Mouse (Mus musculus): ENCODE measurements around the gene Esrrg. TPM values are rescaled to one million over a fixed set of nuclear protein-coding genes. Genes with fewer than 3 reads are reported as not detected.

Esrrg gene
- total and polyA plus RNA-seq, 3 experiments = 0.01 TPM; not detected in 2

GRCm38 (mm10) chr1:187649871-187650270 lies 41.3 kb downstream of the Esrrg start:
- H3K79me2 ChIP-seq (ENCODE audit: control insufficient read depth, insufficient read depth, low read length, poor library complexity) = no peaks in the 10 kb centered on the region
- no peaks in the 10 kb centered on the region for H3K27me3 ChIP-seq (ENCODE audit: control insufficient read depth in 1 of 2, insufficient read depth in 2 of 2, low read length in 2 of 2)
- no peak for TF ChIP-seq ETS1 (IDR thresholded peaks at IDR 0.05; ENCODE audit: low read depth, low read length)
- TF ChIP-seq JUND (IDR thresholded peaks at IDR 0.05; ENCODE audit: low read depth, low read length) = no peak
- TF ChIP-seq MAX (IDR thresholded peaks at IDR 0.05; ENCODE audit: low read length) = no peak

GRCm38 (mm10) chr1:187650786-187651687 lies 42.4 kb downstream of the Esrrg start:
- no peaks in the 10 kb centered on the region for H3K9me3 ChIP-seq (replicated peaks; ENCODE audit: insufficient read depth, low read length)

More at GRCm38 (mm10) chr1:187649871-187650270, 41.3 kb downstream of the Esrrg start:
- Histone ChIP-seq H3K27ac (ENCODE audit: control insufficient read depth, low read depth, low read length) (no peak overlapping the region), H3K36me3 (ENCODE audit: control insufficient read depth in 1 of 2, insufficient read depth in 2 of 2, low read length in 2 of 2) (no peaks in the 10 kb centered on the region), H3K4me1 (ENCODE audit: control insufficient read depth in 1 of 2, insufficient read depth in 2 of 2, low read length in 2 of 2) (no peaks in the 10 kb centered on the region), H3K9me3 (replicated peaks; ENCODE audit: insufficient read depth, low read length) (no peaks in the 10 kb centered on the region), H3K9ac (ENCODE audit: control insufficient read depth, low read depth, low read length, poor library complexity, severe bottlenecking) (no peak overlapping the region), H3K4me3 (ENCODE audit: control insufficient read depth in 1 of 2, insufficient read depth in 1 of 2, low read depth in 2 of 2, low read length in 2 of 2) (no peak overlapping the region)
- DNase-seq (ENCODE audit: low read depth, low spot score) = no peak

GRCm38 (mm10) chr1:187651688-187652241 lies 43.2 kb downstream of the Esrrg start:
- TF ChIP-seq SMC3 (IDR thresholded peaks at IDR 0.05; ENCODE audit: low read depth, low read length) (no peak), CHD1 (IDR thresholded peaks at IDR 0.05; ENCODE audit: low read depth, low read length) (no peak), RCOR1 (IDR thresholded peaks at IDR 0.05; ENCODE audit: low read depth, low read length) (no peak), CHD2 (IDR thresholded peaks at IDR 0.05; ENCODE audit: low read length) (no peak), USF2 (IDR thresholded peaks at IDR 0.05; ENCODE audit: borderline replicate concordance in 1 of 2, insufficient read depth in 1 of 2, low read depth in 1 of 2, low read length in 2 of 2) (no peak), MAFK (IDR thresholded peaks at IDR 0.05; ENCODE audit: borderline replicate concordance, low read depth, low read length) (no peak), GATA1 (IDR thresholded peaks at IDR 0.05; ENCODE audit: low read depth, low read length) (no peak), ELF1 (IDR thresholded peaks at IDR 0.05; ENCODE audit: low read depth, low read length) (no peak), POLR2A (IDR thresholded peaks at IDR 0.05; ENCODE audit: control insufficient read depth in 1 of 2, insufficient read depth in 1 of 2, low read depth in 1 of 2, low read length in 2 of 2, poor library complexity in 1 of 2) (no peak), E2F4 (IDR thresholded peaks at IDR 0.05; ENCODE audit: borderline replicate concordance, low read depth, low read length) (no peak), ZNF384 (IDR thresholded peaks at IDR 0.05; ENCODE audit: low read depth, low read length) (no peak), ZMIZ1 (IDR thresholded peaks at IDR 0.05; ENCODE audit: low read depth, low read length) (no peak), CTCF (IDR thresholded peaks at IDR 0.05 in 2 of 3, conservative IDR thresholded peaks at IDR 0.05 in 1 of 3; ENCODE audit: control insufficient read depth in 1 of 3, insufficient read depth in 1 of 3, low read depth in 2 of 3, low read length in 3 of 3, poor library complexity in 1 of 3, severe bottlenecking in 1 of 3) (no peak), TBP (IDR thresholded peaks at IDR 0.05; ENCODE audit: low read depth, low read length) (no peak)
- Histone ChIP-seq H3K79me2 (ENCODE audit: control insufficient read depth, insufficient read depth, low read length, poor library complexity) (no peaks in the 10 kb centered on the region), H3K9ac (ENCODE audit: control insufficient read depth, low read depth, low read length, poor library complexity, severe bottlenecking) (no peak overlapping the region), H3K27me3 (ENCODE audit: control insufficient read depth in 1 of 2, insufficient read depth in 2 of 2, low read length in 2 of 2) (no peaks in the 10 kb centered on the region), H3K4me3 (ENCODE audit: control insufficient read depth in 1 of 2, insufficient read depth in 1 of 2, low read depth in 2 of 2, low read length in 2 of 2) (no peak overlapping the region), H3K4me1 (ENCODE audit: control insufficient read depth in 1 of 2, insufficient read depth in 2 of 2, low read length in 2 of 2) (no peaks in the 10 kb centered on the region), H3K36me3 (ENCODE audit: control insufficient read depth in 1 of 2, insufficient read depth in 2 of 2, low read length in 2 of 2) (no peaks in the 10 kb centered on the region), H3K27ac (ENCODE audit: control insufficient read depth, low read depth, low read length) (no peak overlapping the region), H3K9me3 (replicated peaks; ENCODE audit: insufficient read depth, low read length) (no peaks in the 10 kb centered on the region)
- DNase-seq (ENCODE audit: low read depth, low spot score) = no peak

More at GRCm38 (mm10) chr1:187650786-187651687, 42.4 kb downstream of the Esrrg start:
- Histone ChIP-seq H3K36me3 (ENCODE audit: control insufficient read depth in 1 of 2, insufficient read depth in 2 of 2, low read length in 2 of 2) (no peaks in the 10 kb centered on the region), H3K79me2 (ENCODE audit: control insufficient read depth, insufficient read depth, low read length, poor library complexity) (no peaks in the 10 kb centered on the region), H3K4me1 (ENCODE audit: control insufficient read depth in 1 of 2, insufficient read depth in 2 of 2, low read length in 2 of 2) (no peaks in the 10 kb centered on the region), H3K9ac (ENCODE audit: control insufficient read depth, low read depth, low read length, poor library complexity, severe bottlenecking) (no peak overlapping the region), H3K27ac (ENCODE audit: control insufficient read depth, low read depth, low read length) (no peak overlapping the region), H3K27me3 (ENCODE audit: control insufficient read depth in 1 of 2, insufficient read depth in 2 of 2, low read length in 2 of 2) (no peaks in the 10 kb centered on the region), H3K4me3 (ENCODE audit: control insufficient read depth in 1 of 2, insufficient read depth in 1 of 2, low read depth in 2 of 2, low read length in 2 of 2) (no peak overlapping the region)
- DNase-seq (ENCODE audit: low read depth, low spot score) = no peak
- TF ChIP-seq GATA1 (IDR thresholded peaks at IDR 0.05; ENCODE audit: low read depth, low read length) (no peak), MEF2A (IDR thresholded peaks at IDR 0.05; ENCODE audit: extremely low read depth, insufficient replicate concordance, low read depth, low read length, poor library complexity, severe bottlenecking) (no peak), NELFE (IDR thresholded peaks at IDR 0.05; ENCODE audit: low read depth, low read length) (no peak), TAL1 (IDR thresholded peaks at IDR 0.05; ENCODE audit: low read length) (no peak), GABPA (IDR thresholded peaks at IDR 0.05; ENCODE audit: low read depth, low read length) (no peak)
